ENCODE assay signal across 9 mouse cellular contexts in the genomic region with DNA sequence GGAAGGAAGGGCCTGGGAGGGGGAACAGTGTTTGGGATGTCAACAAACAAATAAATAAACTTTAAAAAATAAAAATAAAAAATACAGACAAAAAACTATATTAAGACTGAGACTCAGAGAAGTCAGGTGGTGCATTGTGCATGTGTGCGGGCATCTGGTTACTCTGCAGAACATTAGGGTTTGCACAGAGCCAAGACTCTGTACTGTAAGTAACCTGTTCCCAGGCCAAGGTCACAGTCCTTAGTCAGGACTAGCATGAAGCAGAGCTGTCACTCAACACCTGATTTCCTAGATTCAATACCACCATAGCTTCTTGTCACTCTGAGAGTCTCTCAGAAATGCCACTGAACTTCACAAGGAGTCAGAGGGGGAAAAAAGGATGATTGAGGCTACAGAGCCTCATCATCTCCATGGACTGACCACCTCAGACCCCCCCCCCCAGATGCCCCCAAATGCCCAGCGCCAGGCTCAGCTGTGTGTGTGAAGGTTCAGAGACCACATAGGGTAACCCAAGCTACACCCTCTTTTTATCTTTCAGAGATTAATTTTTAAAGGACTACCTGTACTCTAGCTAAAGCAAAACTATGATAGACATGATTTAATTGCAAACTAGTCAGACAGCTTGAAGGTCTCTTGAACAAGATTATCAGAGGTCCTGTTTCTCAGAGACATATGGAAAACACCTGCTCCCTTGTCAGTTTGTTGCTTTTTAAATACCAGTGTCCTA.
"Had no signal": no experiment of that assay in that cellular context is flagged by ENCODE, and none has a peak within 500 bp of the region (broad histone marks: within the 10 kb centered on the region; RNA-seq: fewer than 3 reads in every experiment).

No protein-coding gene starts in this region.

- H3K27me3 ChIP-seq: limb, embryonic 15.5 days; midbrain, embryonic 13.5 days had no signal

- H3K27ac ChIP-seq: limb, embryonic 15.5 days; liver, embryonic 14.5 days; midbrain, embryonic 13.5 days had no signal

- DNase-seq: kidney, postnatal 25 days; lung, adult 18-20 months; lung, postnatal 36 days; right cerebral cortex, postnatal 14 days; thymus, adult 2 months; thymus, postnatal 25 days had no signal

- ATAC-seq: midbrain, embryonic 13.5 days had no signal

- H3K9me3 ChIP-seq: limb, embryonic 15.5 days; midbrain, embryonic 13.5 days had no signal

- H3K4me3 ChIP-seq: limb, embryonic 15.5 days; midbrain, embryonic 13.5 days had no signal

- H3K4me2 ChIP-seq: limb, embryonic 15.5 days; midbrain, embryonic 13.5 days had no signal

- H3K36me3 ChIP-seq: limb, embryonic 15.5 days; midbrain, embryonic 13.5 days had no signal

- H3K9ac ChIP-seq: limb, embryonic 15.5 days; liver, embryonic 14.5 days; midbrain, embryonic 13.5 days had no signal
